Mouse (Mus musculus) limb, embryonic 11.5 days (tissue): ENCODE data around the gene Anks1. TPM values are rescaled to one million over a fixed set of nuclear protein-coding genes. Genes with fewer than 3 reads are reported as not detected.
"Not testable (repeated sequence)": the region's sequence is repeated elsewhere in the genome, so short reads cannot be mapped to it uniquely, and the experiment has no call there.

ENCODE experiments used
- ATAC-seq: fragments of 200-750 bp; cut with Nextera tagmentation; 2 replicates; pipeline ENCODE4 v1.8.0; 2017; ENCODE audit warnings: low read depth; ENCODE audit not compliant: insufficient number of reproducible peaks, low FRiP score, low TSS enrichment
- DNase-seq: peaks from one replicate; pipeline ENCODE4 v3.0.0-alpha.2; 2015; ENCODE audit warnings: low spot score
- H3K27ac ChIP-seq: fragments of 300-500 bp; sonication (generic); replicated peaks from 2 replicates; pipeline ENCODE4 v1.5.1; 2014; ENCODE audit warnings: low read depth, mild to moderate bottlenecking, low read length
- H3K27me3 ChIP-seq: fragments of 300-500 bp; sonication (generic); 2 replicates; pipeline ENCODE4 v1.6.1; 2014; ENCODE audit warnings: mild to moderate bottlenecking, low read length, mixed read lengths; ENCODE audit not compliant: control insufficient read depth, insufficient read depth
- H3K36me3 ChIP-seq: fragments of 300-500 bp; sonication (generic); 2 replicates; pipeline ENCODE4 v1.6.1; 2014; ENCODE audit warnings: mild to moderate bottlenecking, low read length, moderate library complexity, mixed read lengths; ENCODE audit not compliant: control insufficient read depth, insufficient read depth
- H3K4me1 ChIP-seq: fragments of 300-500 bp; sonication (generic); 2 replicates; pipeline ENCODE4 v1.6.1; 2014; ENCODE audit warnings: low read length, mixed read lengths; ENCODE audit not compliant: control insufficient read depth, insufficient read depth
- H3K4me2 ChIP-seq: fragments of 300-500 bp; sonication (generic); 2 replicates; pipeline ENCODE4 v1.6.1; 2014; ENCODE audit warnings: low read depth, mild to moderate bottlenecking, moderate library complexity; ENCODE audit not compliant: severe bottlenecking
- H3K4me3 ChIP-seq: fragments of 300-500 bp; sonication (generic); 2 replicates; pipeline ENCODE4 v1.5.1; 2014; ENCODE audit warnings: low read depth, low read length
- H3K9ac ChIP-seq: fragments of 300-500 bp; sonication (generic); 2 replicates; pipeline ENCODE4 v1.6.1; 2014; ENCODE audit warnings: mild to moderate bottlenecking, low read length
- H3K9me3 ChIP-seq: fragments of 300-500 bp; sonication (generic); 2 replicates; pipeline ENCODE4 v1.6.1; 2016; ENCODE audit warnings: low read length; ENCODE audit not compliant: control insufficient read depth
- WGBS: fragments of 180-500 bp; shearing (Covaris S2); extraction: QIAGEN DNeasy Blood & Tissue Kit; methylation state at CpG from one replicate; pipeline ENCODE4 v1.1.7; 2014; 5-methylcytosine and 5-hydroxymethylcytosine counted together
- polyA plus RNA-seq: library from polyadenylated mRNA; unstranded; fragments of >200 nt; fragmentation: Nextera tagmentation; extraction: Ambion mirVana; gene quantifications from 2 replicates; pipeline ENCODE4 v1.2.1, GENCODE M21; 2014

Gene Anks1
- polyA plus RNA-seq, 1 experiment from 2014 or later, result 12.1 TPM

DNA sequence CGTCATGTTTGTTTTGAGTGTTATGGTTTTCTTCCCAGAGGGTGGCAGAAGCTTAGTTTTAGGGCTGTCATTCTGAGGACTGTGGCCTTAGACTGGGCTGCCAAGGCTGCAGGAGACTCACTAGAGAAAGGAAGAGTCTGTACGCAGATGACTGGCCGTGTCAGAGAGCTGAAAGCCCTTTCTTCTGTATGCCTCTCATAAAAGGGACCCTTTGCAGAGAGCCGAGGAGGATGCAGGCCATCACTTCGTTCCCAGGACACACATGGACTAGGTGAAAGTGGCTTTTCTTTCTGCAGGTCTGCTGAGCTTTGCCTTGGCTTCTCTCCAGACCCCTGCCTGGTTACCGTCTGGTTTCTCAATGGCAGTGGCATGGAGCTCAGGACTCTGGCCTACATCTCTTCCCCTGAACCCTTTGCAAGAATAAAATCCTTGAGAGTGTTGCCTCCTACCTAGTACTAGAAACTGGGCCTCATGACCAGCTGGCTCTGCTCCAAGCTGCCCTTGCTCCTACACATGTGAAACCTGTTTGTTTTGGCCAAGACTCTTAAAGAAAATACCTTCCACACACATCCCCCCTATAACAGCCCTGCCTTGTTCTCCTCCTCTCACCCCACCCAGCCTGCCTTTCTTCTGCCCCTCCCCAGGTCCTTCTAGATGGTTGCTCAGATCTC, 36.6 kb downstream of the Anks1 start:
- H3K9ac ChIP-seq, result no peak overlapping the region
- no peaks in the 10 kb centered on the region for H3K27me3 ChIP-seq
- DNase-seq (no peak), ATAC-seq (no peak)
- H3K36me3 ChIP-seq, result no peaks in the 10 kb centered on the region
- no peak overlapping the region for H3K4me2 ChIP-seq
- peak overlapping the region; percentile 63 for H3K27ac ChIP-seq
- 57% methylated on average over 6 of the region's 6 CpGs for WGBS
- peaks cover 24% of the 10 kb centered on the region for H3K4me1 ChIP-seq
- no peaks in the 10 kb centered on the region for H3K9me3 ChIP-seq
- no peak overlapping the region for H3K4me3 ChIP-seq

DNA sequence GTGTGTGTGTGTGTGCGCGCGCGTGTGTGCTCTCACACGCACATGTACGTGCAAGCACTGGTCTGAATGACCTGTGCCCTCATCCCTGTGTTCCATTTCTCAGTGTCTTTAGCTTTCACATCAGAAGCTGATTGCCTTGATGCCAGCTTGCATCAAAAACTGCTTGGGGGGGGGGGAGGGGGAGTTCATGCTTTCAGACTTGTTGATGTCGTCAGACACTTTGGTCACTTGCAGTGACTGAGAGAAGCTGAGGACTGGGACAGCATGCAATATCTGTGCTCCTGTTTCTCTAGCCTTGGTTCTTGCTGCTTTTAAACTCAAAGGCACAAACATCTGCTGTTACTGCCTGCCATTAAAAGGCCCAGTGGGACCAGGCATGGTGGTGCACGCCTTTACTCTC, 37.3 kb downstream of the Anks1 start:
- Histone ChIP-seq H3K9me3 (no peaks in the 10 kb centered on the region), H3K4me2 (no peak overlapping the region), H3K27me3 (no peaks in the 10 kb centered on the region), H3K4me1 (peaks cover 17% of the 10 kb centered on the region), H3K9ac (no peak overlapping the region), H3K4me3 (no peak overlapping the region), H3K36me3 (no peaks in the 10 kb centered on the region), H3K27ac (peak overlapping the region; percentile 42; the same call in 1 of the 2 replicates)
- no peak for ATAC-seq
- 82% methylated on average over 8 of the region's 8 CpGs for WGBS
- DNase-seq, result no peak

DNA sequence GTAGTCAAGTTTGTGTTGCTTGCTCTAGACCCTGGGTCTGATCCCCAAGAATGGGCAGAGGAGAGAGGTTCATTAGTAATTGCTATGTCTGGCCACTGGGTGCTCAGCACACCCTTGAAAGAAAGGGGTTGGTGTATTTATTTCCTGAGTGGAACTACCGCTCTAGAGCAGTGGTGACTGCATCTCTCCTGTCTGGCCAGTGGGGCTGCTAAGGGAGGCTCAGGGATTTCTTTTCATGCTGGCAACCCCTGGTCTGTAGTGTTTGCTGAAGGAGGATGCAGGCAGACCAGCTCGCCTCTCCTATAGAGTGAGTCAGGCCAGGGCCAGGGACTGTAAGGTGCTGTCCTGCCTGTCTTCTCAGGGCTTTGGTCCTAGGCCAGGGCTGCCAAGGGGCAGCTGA, 38.0 kb downstream of the Anks1 start:
- no peak for DNase-seq
- Histone ChIP-seq H3K27ac (no peak overlapping the region), H3K4me1 (peaks cover 15% of the 10 kb centered on the region), H3K9me3 (no peaks in the 10 kb centered on the region), H3K36me3 (no peaks in the 10 kb centered on the region), H3K4me2 (no peak overlapping the region), H3K9ac (no peak overlapping the region), H3K4me3 (no peak overlapping the region), H3K27me3 (no peaks in the 10 kb centered on the region)
- 86% methylated on average over 2 of the region's 2 CpGs for WGBS
- ATAC-seq, result no peak

DNA sequence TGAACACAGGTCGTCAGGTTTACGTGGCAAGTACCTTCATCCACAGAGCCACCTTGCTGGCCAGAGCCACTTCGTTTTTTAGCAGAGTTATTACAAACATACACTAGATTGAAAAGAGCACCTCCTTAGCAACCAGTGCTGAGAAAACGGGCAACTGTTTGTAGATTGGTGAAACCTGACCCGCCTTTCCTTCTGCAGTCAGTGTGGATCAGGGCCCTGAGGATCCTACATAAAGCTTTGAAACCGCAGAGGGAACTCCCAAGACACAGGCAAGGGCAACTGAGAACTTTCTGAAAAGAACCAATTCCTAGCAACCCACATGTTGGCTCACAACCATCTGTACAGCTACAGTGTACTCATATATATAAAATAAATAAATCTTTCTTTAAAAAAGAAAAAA, 44.0 kb downstream of the Anks1 start:
- Histone ChIP-seq H3K9ac (no peak overlapping the region), H3K4me1 (0 out of 2 replicates have a peak, but pooled peaks cover 6% of the 10 kb centered on the region), H3K4me3 (no peak overlapping the region), H3K9me3 (no peaks in the 10 kb centered on the region), H3K4me2 (no peak overlapping the region), H3K27me3 (no peaks in the 10 kb centered on the region), H3K27ac (no peak overlapping the region), H3K36me3 (no peaks in the 10 kb centered on the region)
- DNase-seq (no peak), ATAC-seq (no peak)
- 55% methylated on average over 6 of the region's 6 CpGs for WGBS

DNA sequence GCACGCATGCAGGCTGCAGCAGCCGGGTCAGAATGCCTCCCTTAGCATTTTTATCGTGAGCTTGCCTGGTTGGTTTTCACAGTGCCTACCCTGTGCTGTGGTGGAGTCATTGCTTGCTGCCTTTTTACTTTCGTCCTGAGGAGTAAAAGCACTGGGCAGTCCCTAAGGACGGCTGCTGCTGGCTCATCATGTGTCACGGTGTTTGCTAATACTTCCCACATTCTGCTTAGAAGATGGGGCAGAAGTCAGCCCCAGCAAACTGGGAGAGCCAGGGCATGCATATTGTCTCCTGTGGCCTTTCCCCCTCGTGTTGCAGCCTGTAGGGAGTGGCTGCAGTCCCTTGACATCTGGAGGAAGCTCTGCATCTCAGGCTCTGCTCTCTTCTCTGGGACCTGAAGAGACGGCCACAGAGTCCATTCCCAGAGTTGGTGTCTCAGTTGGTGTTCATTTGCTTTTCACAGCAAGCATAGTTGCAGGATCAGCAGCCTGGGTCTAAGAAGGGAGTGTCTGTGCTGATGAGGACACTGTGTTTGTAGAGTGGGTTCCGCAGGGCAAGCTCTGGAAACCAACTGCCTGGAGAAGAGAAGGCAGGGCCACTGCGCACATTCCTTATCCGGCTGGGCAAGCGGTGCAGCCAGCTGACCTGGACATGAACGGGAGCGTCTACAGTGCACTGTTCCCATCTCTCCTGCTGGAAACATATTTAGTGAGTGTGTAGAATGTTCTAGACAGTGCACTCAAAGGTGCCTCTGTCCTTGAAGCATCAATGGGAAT, 45.7 kb downstream of the Anks1 start:
- DNase-seq (no peak), ATAC-seq (no peak)
- Histone ChIP-seq H3K27ac (no peak overlapping the region), H3K27me3 (no peaks in the 10 kb centered on the region), H3K4me1 (peaks cover 7% of the 10 kb centered on the region), H3K4me3 (no peak overlapping the region), H3K36me3 (no peaks in the 10 kb centered on the region), H3K9me3 (no peaks in the 10 kb centered on the region), H3K4me2 (no peak overlapping the region), H3K9ac (no peak overlapping the region)
- WGBS, result 67% methylated on average over 14 of the region's 14 CpGs

DNA sequence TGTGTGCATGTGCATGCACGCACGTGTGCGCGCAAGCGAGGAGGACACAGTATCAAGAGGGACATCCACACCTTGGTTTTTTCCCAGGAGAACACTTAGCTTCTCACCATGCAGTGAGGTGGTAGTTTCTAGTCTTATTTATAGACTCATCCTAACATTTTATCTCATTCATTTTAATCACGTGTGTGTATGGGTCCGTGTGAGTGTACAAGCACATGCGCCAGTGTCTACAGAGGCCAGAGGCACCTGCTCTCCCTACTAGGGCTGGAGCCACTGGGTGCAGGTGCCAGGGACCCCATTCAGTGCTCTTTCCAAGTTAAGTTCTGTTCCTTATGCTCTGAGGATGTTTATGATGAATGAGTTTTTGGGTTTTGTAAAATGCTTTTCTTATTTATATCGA, 48.5 kb downstream of the Anks1 start:
- WGBS, result 94% methylated on average over 9 of the region's 9 CpGs
- peaks cover 15% of the 10 kb centered on the region for H3K4me1 ChIP-seq

DNA sequence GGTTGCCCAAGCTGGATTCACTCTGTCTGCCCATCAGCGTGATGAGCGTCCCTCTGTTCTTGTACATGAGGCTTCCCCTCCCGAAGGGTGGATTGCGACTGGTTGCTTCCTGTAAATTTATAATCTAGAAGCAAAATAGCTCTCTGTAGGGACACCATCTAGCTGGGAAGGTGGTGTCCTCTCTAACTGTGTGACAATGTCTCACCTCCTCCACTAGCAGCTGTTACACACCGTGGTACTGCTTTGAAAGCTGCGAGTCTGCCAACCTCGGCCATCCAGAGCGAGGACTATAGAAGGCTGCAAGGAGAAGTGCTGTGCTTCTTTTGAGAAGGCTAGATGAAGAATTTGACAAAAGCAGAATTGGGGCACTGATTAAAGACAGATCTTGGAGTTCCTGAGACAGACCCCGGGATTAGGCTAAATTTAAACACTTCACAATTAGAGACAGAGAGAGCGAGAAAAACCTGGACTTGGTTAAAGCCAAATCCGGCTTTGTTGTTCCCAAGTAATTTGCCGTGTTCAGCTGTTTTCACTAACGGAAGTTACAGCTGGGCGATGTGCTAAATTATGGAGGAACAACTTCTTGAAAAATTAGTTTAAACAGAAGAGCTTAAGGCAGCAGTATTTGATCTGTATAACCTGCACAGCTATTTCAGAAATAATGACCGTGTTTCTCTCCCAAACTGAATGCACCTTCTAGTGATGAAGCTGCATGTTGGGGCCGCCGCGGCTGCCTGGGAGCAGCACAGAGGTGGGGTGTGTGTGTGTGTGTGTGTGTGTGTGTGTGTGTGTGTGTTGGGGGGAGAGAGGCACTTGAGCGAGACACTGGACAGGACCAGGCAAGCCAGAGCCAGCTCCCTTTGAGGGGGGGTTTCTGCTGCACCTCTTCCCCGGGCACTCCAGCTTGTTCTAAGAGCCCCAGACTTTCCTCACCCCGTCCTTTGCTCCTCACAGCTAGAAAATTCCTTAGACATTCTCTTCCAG, 51.3 kb downstream of the Anks1 start:
- Histone ChIP-seq H3K4me2 (peak overlapping the region; percentile 21), H3K9ac (no peak overlapping the region), H3K27me3 (no peaks in the 10 kb centered on the region), H3K27ac (0 out of 2 replicates have a peak overlapping the region, but pooled peaks have one; percentile 3), H3K36me3 (no peaks in the 10 kb centered on the region), H3K9me3 (no peaks in the 10 kb centered on the region), H3K4me1 (peaks cover 10% of the 10 kb centered on the region), H3K4me3 (no peak overlapping the region)
- DNase-seq (peak; percentile 46), ATAC-seq (no peak)
- 32% methylated on average over 21 of the region's 21 CpGs for WGBS

More for the DNA sequence above, 48.5 kb downstream of the Anks1 start:
- no peak overlapping the region for H3K27ac ChIP-seq
- DNase-seq (no peak), ATAC-seq (no peak)
- H3K27me3 ChIP-seq, result no peaks in the 10 kb centered on the region
- no peak overlapping the region for H3K4me2 ChIP-seq
- H3K4me3 ChIP-seq, result no peak overlapping the region
- no peaks in the 10 kb centered on the region for H3K36me3 ChIP-seq
- H3K9me3 ChIP-seq, result no peaks in the 10 kb centered on the region
- H3K9ac ChIP-seq, result no peak overlapping the region

DNA sequence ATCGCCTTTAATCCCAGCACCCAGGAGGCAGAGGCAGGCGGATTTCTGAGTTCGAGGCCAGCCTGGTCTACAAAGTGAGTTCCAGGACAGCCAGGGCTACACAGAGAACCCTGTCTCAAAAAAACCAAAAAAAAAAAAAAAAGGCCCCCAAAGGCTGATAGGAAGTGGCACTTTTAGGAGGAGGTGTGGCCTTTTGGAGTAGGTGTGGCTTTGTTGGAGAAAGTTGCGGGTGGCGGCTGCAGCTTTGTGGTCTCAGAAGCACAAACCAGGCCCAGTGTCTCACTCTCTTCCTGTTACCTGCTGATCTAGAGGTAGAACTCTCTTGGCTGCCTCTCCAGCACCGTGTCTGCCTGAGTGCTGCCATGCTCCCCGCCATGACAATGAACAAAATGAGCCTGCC, 54.0 kb downstream of the Anks1 start:
- not testable (repeated sequence) for H3K27me3 ChIP-seq, ATAC-seq, H3K27ac ChIP-seq, H3K9ac ChIP-seq, DNase-seq, H3K4me3 ChIP-seq, H3K9me3 ChIP-seq, H3K36me3 ChIP-seq, H3K4me2 ChIP-seq
- H3K4me1 ChIP-seq, result peaks cover 13% of the 10 kb centered on the region
- WGBS, result 87% methylated on average over 7 of the region's 7 CpGs
